Mouse (Mus musculus) CH12.LX (cell line): ENCODE data around the gene 1700069L16Rik. TPM values are rescaled to one million over a fixed set of nuclear protein-coding genes. Genes with fewer than 3 reads are reported as not detected.

Experiments
- DNase-seq: peaks from one replicate; pipeline ENCODE4 v3.0.0-alpha.2; 2013; ENCODE audit errors: extremely low read depth
- H3K27ac ChIP-seq: 2 replicates; pipeline ENCODE4 v1.5.1; 2012; ENCODE audit warnings: low read depth, mild to moderate bottlenecking, control low read depth, moderate library complexity; ENCODE audit not compliant: insufficient read depth
- H3K27me3 ChIP-seq: replicated peaks from 2 replicates; pipeline ENCODE3; 2012; ENCODE audit warnings: inconsistent platforms
- H3K36me3 ChIP-seq, 2 experiments: replicated peaks in 1 of 2; 2 replicates each; pipeline versions ENCODE3 to v1.6.1; 2012; ENCODE audit warnings: inconsistent platforms in 1 of 2, low read length in 1 of 2, mild to moderate bottlenecking in 1 of 2, mixed read lengths in 1 of 2, moderate library complexity in 1 of 2; ENCODE audit not compliant: control insufficient read depth in 1 of 2, insufficient read depth in 1 of 2
- H3K4me1 ChIP-seq, 2 experiments: 2 replicates each; pipeline ENCODE4 v1.6.1; 2012; ENCODE audit warnings: inconsistent platforms in 1 of 2, moderate library complexity in 1 of 2; ENCODE audit not compliant: insufficient read depth in 2 of 2, control insufficient read depth in 1 of 2
- H3K4me2 ChIP-seq: 2 replicates; pipeline ENCODE4 v1.6.1; 2012; ENCODE audit warnings: low read depth, mild to moderate bottlenecking, control low read depth; ENCODE audit not compliant: poor library complexity, insufficient read depth, severe bottlenecking
- H3K4me3 ChIP-seq, 3 experiments: fragments of 150-350 bp in 1 of 3; sonication (generic) in 1 of 3; replicated peaks in 1 of 3; 2 replicates each; pipeline versions ENCODE3 to v1.5.1; 2011 to 2012; ENCODE audit warnings: low read depth in 2 of 3, low read length in 2 of 3, mild to moderate bottlenecking in 2 of 3, moderate library complexity in 2 of 3, control low read depth in 1 of 3, improper control_type of control experiment in 1 of 3, inconsistent platforms in 1 of 3, mixed read lengths in 1 of 3; ENCODE audit not compliant: poor library complexity in 1 of 3
- H3K79me2 ChIP-seq: replicated peaks from 2 replicates; pipeline ENCODE4 v1.6.1; 2012; ENCODE audit warnings: mild to moderate bottlenecking, moderate library complexity; ENCODE audit not compliant: control insufficient read depth, poor library complexity, insufficient read depth, severe bottlenecking; ENCODE audit errors: extremely low read depth
- H3K9ac ChIP-seq: 2 replicates; pipeline ENCODE4 v1.6.1; 2012; ENCODE audit warnings: low read depth, mild to moderate bottlenecking, control low read depth, moderate library complexity; ENCODE audit not compliant: insufficient read depth
- H3K9me3 ChIP-seq: replicated peaks from 2 replicates; pipeline ENCODE3; 2012; ENCODE audit warnings: low read length, inconsistent platforms, mixed read lengths
- CHD2 ChIP-seq: IDR thresholded peaks from 2 replicates; pipeline ENCODE4 v1.6.1; 2011; ENCODE audit warnings: low read length, improper control_type of control experiment
- CTCF ChIP-seq, 2 experiments: IDR thresholded peaks in 1 of 2; conservative IDR thresholded peaks in 1 of 2; 2 replicates each; pipeline ENCODE4 v1.5.1; 2011 to 2012; ENCODE audit warnings: low read depth in 2 of 2, low read length in 2 of 2, improper control_type of control experiment in 1 of 2, inconsistent platforms in 1 of 2, mild to moderate bottlenecking in 1 of 2, moderate library complexity in 1 of 2
- E2F4 ChIP-seq: IDR thresholded peaks from 2 replicates; pipeline ENCODE4 v1.6.1; 2011; ENCODE audit warnings: low read depth, low read length, improper control_type of control experiment; ENCODE audit not compliant: insufficient replicate concordance
- ELF1 ChIP-seq: IDR thresholded peaks from 2 replicates; pipeline ENCODE4 v1.6.1; 2014; ENCODE audit warnings: low read depth, mild to moderate bottlenecking, inconsistent platforms, low read length, improper control_type of control experiment
- HCFC1 ChIP-seq: IDR thresholded peaks from 2 replicates; pipeline ENCODE4 v1.6.1; 2012; ENCODE audit warnings: low read depth, mild to moderate bottlenecking, inconsistent platforms, low read length, improper control_type of control experiment
- IRF4 ChIP-seq: IDR thresholded peaks from 2 replicates; pipeline ENCODE4 v1.6.1; 2014; ENCODE audit warnings: low read depth, mild to moderate bottlenecking, inconsistent platforms, low read length, improper control_type of control experiment
- KAT2A ChIP-seq: IDR thresholded peaks from 2 replicates; pipeline ENCODE4 v1.6.1; 2012; ENCODE audit warnings: low read length, improper control_type of control experiment, inconsistent platforms; ENCODE audit not compliant: insufficient replicate concordance
- MAX ChIP-seq: IDR thresholded peaks from 2 replicates; pipeline ENCODE4 v1.6.1; 2011; ENCODE audit warnings: low read length, improper control_type of control experiment
- NRF1 ChIP-seq: IDR thresholded peaks from 2 replicates; pipeline ENCODE4 v1.6.1; 2014; ENCODE audit warnings: low read depth, mild to moderate bottlenecking, inconsistent platforms, low read length, improper control_type of control experiment, moderate library complexity
- TBP ChIP-seq: conservative IDR thresholded peaks from 2 replicates; pipeline ENCODE4 v1.6.1; 2011; ENCODE audit warnings: low read depth, low read length, improper control_type of control experiment
- USF1 ChIP-seq: IDR thresholded peaks from 2 replicates; pipeline ENCODE4 v1.6.1; 2014; ENCODE audit warnings: low read depth, mild to moderate bottlenecking, inconsistent platforms, low read length, improper control_type of control experiment
- dilution Hi-C: fragments of 300-500 bp; cut with MboI; formaldehyde crosslinking; loops from 2 replicates; pipeline ENCODE4 v1.14.3; 2020; ENCODE audit warnings: low sequenced_read_pairs; ENCODE audit not compliant: extremely low pct_unique_long_range_greater_than_20kb, extremely low pct_ligation_motif_present
- in situ Hi-C: fragments of 300-500 bp; cut with MboI; formaldehyde crosslinking; loops from 3 replicates; pipeline ENCODE4 v1.14.3; 2019; ENCODE audit warnings: low sequenced_read_pairs, low pct_ligation_motif_present, low pct_unique_long_range_greater_than_20kb, mixed read lengths
- polyA plus RNA-seq: library from polyadenylated mRNA; unstranded; fragments of >175 nt; gene quantifications from 2 replicates; pipeline ENCODE4 v1.2.1, GENCODE M21; 2012; ENCODE audit warnings: low read depth; ENCODE audit not compliant: insufficient read length
- total RNA-seq, 2 experiments: library from RNA; depleted of rRNA; stranded (reverse); fragments of 300-350 nt in 1 of 2; fragments of >200 nt in 1 of 2; gene quantifications; 2 replicates each; pipeline ENCODE4 v1.2.3; 2012 to 2014

Gene 1700069L16Rik
- total and polyA plus RNA-seq, 3 experiments = not detected

- no peak for TF ChIP-seq TBP
- TF ChIP-seq CHD2 = 0 out of 2 replicates have a peak, but pooled peaks have one; percentile 16
- TF ChIP-seq, all 38 proteins: peak for 1
- H3K9ac ChIP-seq = no peak overlapping the region
- H3K4me2 ChIP-seq = no peak overlapping the region
- peaks cover 6% of the 10 kb centered on the region for H3K9me3 ChIP-seq
- peaks cover 3 to 7% of the 10 kb centered on the region in 2 experiments; a peak in 3 of 4 replicates for H3K4me1 ChIP-seq
- peaks cover 55% of the 10 kb centered on the region for H3K27me3 ChIP-seq
- in situ Hi-C loops = no loop called here
- H3K36me3 ChIP-seq = no peaks in the 10 kb centered on the region
- no peak overlapping the region for H3K27ac ChIP-seq
- H3K4me3 ChIP-seq = no peak overlapping the region
- no peak for DNase-seq
- no peaks in the 10 kb centered on the region for H3K79me2 ChIP-seq
- dilution Hi-C loops = no loop called here
These were observed 870 bp downstream of the 1700069L16Rik start for GRCm38 (mm10) chr5:113723567-113724237.

DNA sequence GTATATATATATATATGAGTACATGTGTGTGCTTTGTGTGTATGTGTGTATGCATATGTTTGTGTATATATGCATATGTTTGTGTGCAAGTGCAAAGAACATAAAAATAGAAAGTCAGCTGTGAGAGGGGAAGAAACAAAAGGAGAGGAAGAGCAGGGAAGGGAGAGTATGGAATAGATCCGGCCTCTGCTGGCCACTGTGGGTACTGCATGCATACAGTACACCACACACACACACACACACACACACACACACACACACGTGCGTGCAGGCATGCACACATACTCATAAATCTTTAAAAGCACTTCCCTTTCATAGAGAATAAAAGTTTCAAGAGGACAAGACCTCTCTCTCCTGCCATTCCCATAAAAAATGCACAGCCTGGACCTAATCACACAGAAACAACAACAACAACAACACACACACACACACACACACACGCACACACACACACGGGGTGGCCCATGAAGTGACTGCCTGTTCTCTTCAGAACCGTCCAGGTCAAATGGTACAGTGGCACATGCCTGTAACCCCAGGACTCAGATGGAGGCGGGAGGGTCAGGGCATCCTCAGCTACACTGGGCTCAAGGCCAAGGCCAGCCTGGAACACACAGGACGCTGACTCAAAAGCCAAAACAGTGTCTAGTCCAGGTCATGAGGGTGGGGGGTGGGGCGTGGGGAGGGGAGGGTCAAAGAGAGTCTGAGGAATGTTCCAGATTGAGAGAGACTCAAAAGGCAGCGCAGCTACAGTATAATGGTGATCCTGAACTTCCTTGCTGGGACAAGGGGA is 2.2 kb downstream of the 1700069L16Rik start:
- Histone ChIP-seq H3K79me2 (no peaks in the 10 kb centered on the region), H3K27me3 (peaks cover 52% of the 10 kb centered on the region), H3K4me2 (no peak overlapping the region), H3K36me3 (no peaks in the 10 kb centered on the region), H3K27ac (no peak overlapping the region), H3K4me1 (peaks cover 3 to 7% of the 10 kb centered on the region in 2 experiments; a peak in 3 of 4 replicates), H3K9me3 (peaks cover 5% of the 10 kb centered on the region), H3K4me3 (no peak overlapping the region), H3K9ac (no peak overlapping the region)
- no peak for TF ChIP-seq MAX
- TF ChIP-seq ELF1 = no peak
- TF ChIP-seq USF1 = no peak
- TF ChIP-seq KAT2A = no peak
- peak in 1 of 2 experiments; percentile 19; a peak in 1 of 4 replicates for TF ChIP-seq CTCF (conservative IDR thresholded peaks at IDR 0.05 in 1 of 2, IDR thresholded peaks at IDR 0.05 in 1 of 2; ENCODE audit: low read depth in 2 of 2, low read length in 2 of 2)
- TF ChIP-seq E2F4 = no peak
- no peak for TF ChIP-seq IRF4
- TF ChIP-seq HCFC1 = no peak
- dilution Hi-C loops (no loop called here), in situ Hi-C loops (no loop called here)
- DNase-seq = no peak

DNA sequence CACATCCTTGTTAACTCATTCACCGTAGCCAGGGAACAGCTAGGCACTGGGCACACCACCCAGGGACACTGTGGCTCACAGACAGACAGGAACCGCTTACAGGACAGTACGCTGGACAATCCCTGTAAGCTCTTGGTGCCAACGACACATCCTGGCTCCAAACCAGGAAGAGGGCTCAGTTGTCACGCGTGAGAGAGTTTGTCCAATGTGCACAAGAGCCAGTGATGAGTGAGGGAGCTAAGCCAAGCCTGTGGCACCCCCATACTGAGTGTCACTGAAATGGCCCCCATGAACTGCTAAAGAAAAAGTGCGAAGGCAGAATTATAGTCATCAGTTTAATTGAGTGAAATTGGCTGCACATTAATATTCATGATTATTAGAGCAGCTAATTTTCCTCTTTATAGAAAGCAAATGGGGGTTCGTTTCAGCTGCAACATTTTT is 5.3 kb downstream of the 1700069L16Rik start:
- Histone ChIP-seq H3K4me3 (no peak overlapping the region), H3K27me3 (peaks cover 42% of the 10 kb centered on the region), H3K79me2 (no peaks in the 10 kb centered on the region), H3K9me3 (peaks cover 5% of the 10 kb centered on the region), H3K36me3 (no peaks in the 10 kb centered on the region), H3K4me1 (peaks cover 3 to 7% of the 10 kb centered on the region in 2 experiments; a peak in 3 of 4 replicates), H3K4me2 (no peak overlapping the region), H3K9ac (no peak overlapping the region), H3K27ac (no peak overlapping the region)
- in situ Hi-C loops = no loop called here
- no peak for DNase-seq
- TF ChIP-seq CTCF (conservative IDR thresholded peaks at IDR 0.05 in 1 of 2, IDR thresholded peaks at IDR 0.05 in 1 of 2; ENCODE audit: low read depth in 2 of 2, low read length in 2 of 2) (no peak), CHD2 (no peak), NRF1 (no peak)
- dilution Hi-C loops = no loop called here
